Mouse (Mus musculus) B cell, adult 2 months (primary cell): ENCODE results near the gene Gpr35.

Experiments
- DNase-seq, 2 experiments: peaks; one replicate each; pipeline ENCODE4 v3.0.0; 2022

Gpr35 gene

GRCm38 (mm10) chr1:92950607-92951006, at the start of gene Gpr35:
Gpr35 (plus strand) TSS chr1:92950865.
- DNase-seq: no peak

- DNase-seq: peak; percentile 25
These were observed 47.9 kb upstream of the Gpr35 start, which contains the start of gene Ankmy1 for GRCm38 (mm10) chr1:92902786-92903185. Ankmy1 (minus strand) TSS chr1:92902906.

GRCm38 (mm10) chr1:92903627-92904026, 47.0 kb upstream of the Gpr35 start:
- DNase-seq: no peak

GRCm38 (mm10) chr1:92905703-92906310, 44.9 kb upstream of the Gpr35 start:
- DNase-seq: no peak

- DNase-seq: peak; percentile 85
These were observed 43.7 kb upstream of the Gpr35 start, which contains the start of gene Dusp28 for GRCm38 (mm10) chr1:92906779-92907631. Dusp28 (plus strand) TSS chr1:92906981.

- no peak for DNase-seq
These were observed 42.9 kb upstream of the Gpr35 start for GRCm38 (mm10) chr1:92907632-92908360.

- no peak for DNase-seq
These were observed 42.0 kb upstream of the Gpr35 start for GRCm38 (mm10) chr1:92908664-92909063.

GRCm38 (mm10) chr1:92909068-92909467, 41.6 kb upstream of the Gpr35 start:
- DNase-seq: peak; percentile 40 to 49

- peak; percentile 73 to 76 for DNase-seq
These were observed 40.3 kb upstream of the Gpr35 start, which contains the start of gene Rnpepl1 for GRCm38 (mm10) chr1:92910239-92910885. Rnpepl1 (plus strand) TSS chr1:92910783.

GRCm38 (mm10) chr1:92910925-92911720, 39.5 kb upstream of the Gpr35 start:
- peak; percentile 58 to 65 for DNase-seq

GRCm38 (mm10) chr1:92911721-92912138, 38.9 kb upstream of the Gpr35 start:
- peak; percentile 13 to 29 for DNase-seq

- DNase-seq: no peak
These were observed 38.4 kb upstream of the Gpr35 start for GRCm38 (mm10) chr1:92912286-92912685.

GRCm38 (mm10) chr1:92914239-92914638, 36.4 kb upstream of the Gpr35 start:
- no peak for DNase-seq

GRCm38 (mm10) chr1:92914993-92915392, 35.7 kb upstream of the Gpr35 start:
- no peak for DNase-seq

- no peak for DNase-seq
These were observed 33.9 kb upstream of the Gpr35 start for GRCm38 (mm10) chr1:92916725-92917124.

GRCm38 (mm10) chr1:92919151-92919550, 31.5 kb upstream of the Gpr35 start:
- no peak for DNase-seq

GRCm38 (mm10) chr1:92919775-92920174, 30.9 kb upstream of the Gpr35 start:
- DNase-seq: no peak

- no peak for DNase-seq
These were observed 30.0 kb upstream of the Gpr35 start for GRCm38 (mm10) chr1:92920474-92921200.

GRCm38 (mm10) chr1:92921496-92921895, 29.2 kb upstream of the Gpr35 start:
- DNase-seq: no peak

- DNase-seq: no peak
These were observed 20.4 kb upstream of the Gpr35 start for GRCm38 (mm10) chr1:92930171-92930706.

- peak in 1 of 2 experiments; percentile 19 for DNase-seq
These were observed 17.1 kb upstream of the Gpr35 start for GRCm38 (mm10) chr1:92933611-92934010.
